Mouse (Mus musculus) CH12.LX (cell line): ENCODE measurements around the gene Grap2. TPM values are rescaled to one million over a fixed set of nuclear protein-coding genes. Genes with fewer than 3 reads are reported as not detected.
A peak's percentile ranks its signal among the peaks of the same experiment; 100 is the strongest.

ENCODE experiments used
- DNase-seq: peaks from one replicate; pipeline ENCODE4 v3.0.0-alpha.2; 2013; ENCODE audit errors: extremely low read depth
- H3K27ac ChIP-seq: 2 replicates; pipeline ENCODE4 v1.5.1; 2012; ENCODE audit warnings: low read depth, mild to moderate bottlenecking, control low read depth, moderate library complexity; ENCODE audit not compliant: insufficient read depth
- H3K27me3 ChIP-seq: replicated peaks from 2 replicates; pipeline ENCODE3; 2012; ENCODE audit warnings: inconsistent platforms
- H3K36me3 ChIP-seq, 2 experiments: replicated peaks in 1 of 2; 2 replicates each; pipeline versions ENCODE3 to v1.6.1; 2012; ENCODE audit warnings: inconsistent platforms in 1 of 2, low read length in 1 of 2, mild to moderate bottlenecking in 1 of 2, mixed read lengths in 1 of 2, moderate library complexity in 1 of 2; ENCODE audit not compliant: control insufficient read depth in 1 of 2, insufficient read depth in 1 of 2
- H3K4me1 ChIP-seq, 2 experiments: 2 replicates each; pipeline ENCODE4 v1.6.1; 2012; ENCODE audit warnings: inconsistent platforms in 1 of 2, moderate library complexity in 1 of 2; ENCODE audit not compliant: insufficient read depth in 2 of 2, control insufficient read depth in 1 of 2
- H3K4me2 ChIP-seq: 2 replicates; pipeline ENCODE4 v1.6.1; 2012; ENCODE audit warnings: low read depth, mild to moderate bottlenecking, control low read depth; ENCODE audit not compliant: poor library complexity, insufficient read depth, severe bottlenecking
- H3K4me3 ChIP-seq, 3 experiments: fragments of 150-350 bp in 1 of 3; sonication (generic) in 1 of 3; replicated peaks in 1 of 3; 2 replicates each; pipeline versions ENCODE3 to v1.5.1; 2011 to 2012; ENCODE audit warnings: low read depth in 2 of 3, low read length in 2 of 3, mild to moderate bottlenecking in 2 of 3, moderate library complexity in 2 of 3, control low read depth in 1 of 3, improper control_type of control experiment in 1 of 3, inconsistent platforms in 1 of 3, mixed read lengths in 1 of 3; ENCODE audit not compliant: poor library complexity in 1 of 3
- H3K79me2 ChIP-seq: replicated peaks from 2 replicates; pipeline ENCODE4 v1.6.1; 2012; ENCODE audit warnings: mild to moderate bottlenecking, moderate library complexity; ENCODE audit not compliant: control insufficient read depth, poor library complexity, insufficient read depth, severe bottlenecking; ENCODE audit errors: extremely low read depth
- H3K9ac ChIP-seq: 2 replicates; pipeline ENCODE4 v1.6.1; 2012; ENCODE audit warnings: low read depth, mild to moderate bottlenecking, control low read depth, moderate library complexity; ENCODE audit not compliant: insufficient read depth
- H3K9me3 ChIP-seq: replicated peaks from 2 replicates; pipeline ENCODE3; 2012; ENCODE audit warnings: low read length, inconsistent platforms, mixed read lengths
- BHLHE40 ChIP-seq: IDR thresholded peaks from 2 replicates; pipeline ENCODE4 v1.6.1; 2011; ENCODE audit warnings: mild to moderate bottlenecking, low read depth, low read length, improper control_type of control experiment
- CHD1 ChIP-seq: IDR thresholded peaks from 2 replicates; pipeline ENCODE4 v1.6.1; 2012; ENCODE audit warnings: low read depth, low read length, improper control_type of control experiment, inconsistent platforms
- CHD2 ChIP-seq: IDR thresholded peaks from 2 replicates; pipeline ENCODE4 v1.6.1; 2011; ENCODE audit warnings: low read length, improper control_type of control experiment
- CTCF ChIP-seq, 2 experiments: IDR thresholded peaks in 1 of 2; conservative IDR thresholded peaks in 1 of 2; 2 replicates each; pipeline ENCODE4 v1.5.1; 2011 to 2012; ENCODE audit warnings: low read depth in 2 of 2, low read length in 2 of 2, improper control_type of control experiment in 1 of 2, inconsistent platforms in 1 of 2, mild to moderate bottlenecking in 1 of 2, moderate library complexity in 1 of 2
- ELF1 ChIP-seq: IDR thresholded peaks from 2 replicates; pipeline ENCODE4 v1.6.1; 2014; ENCODE audit warnings: low read depth, mild to moderate bottlenecking, inconsistent platforms, low read length, improper control_type of control experiment
- EP300 ChIP-seq: IDR thresholded peaks from 2 replicates; pipeline ENCODE4 v1.6.1; 2011; ENCODE audit warnings: low read length, improper control_type of control experiment
- ETS1 ChIP-seq: conservative IDR thresholded peaks from 2 replicates; pipeline ENCODE4 v1.6.1; 2012; ENCODE audit warnings: low read depth, mild to moderate bottlenecking, inconsistent platforms, low read length, improper control_type of control experiment, moderate library complexity
- JUN ChIP-seq: IDR thresholded peaks from 2 replicates; pipeline ENCODE4 v1.6.1; 2011; ENCODE audit warnings: low read depth, mild to moderate bottlenecking, low read length, improper control_type of control experiment, moderate library complexity; ENCODE audit not compliant: insufficient read depth
- KAT2A ChIP-seq: IDR thresholded peaks from 2 replicates; pipeline ENCODE4 v1.6.1; 2012; ENCODE audit warnings: low read length, improper control_type of control experiment, inconsistent platforms; ENCODE audit not compliant: insufficient replicate concordance
- MAFK ChIP-seq: IDR thresholded peaks from 2 replicates; pipeline ENCODE4 v1.6.1; 2011; ENCODE audit warnings: low read length, improper control_type of control experiment; ENCODE audit not compliant: insufficient replicate concordance
- MAX ChIP-seq: IDR thresholded peaks from 2 replicates; pipeline ENCODE4 v1.6.1; 2011; ENCODE audit warnings: low read length, improper control_type of control experiment
- MAZ ChIP-seq: IDR thresholded peaks from 2 replicates; pipeline ENCODE4 v1.6.1; 2012; ENCODE audit warnings: low read depth, mild to moderate bottlenecking, inconsistent platforms, low read length, improper control_type of control experiment, moderate library complexity
- MEF2A ChIP-seq: IDR thresholded peaks from 2 replicates; pipeline ENCODE4 v1.6.1; 2014; ENCODE audit warnings: low read depth, mild to moderate bottlenecking, inconsistent platforms, low read length, improper control_type of control experiment, borderline replicate concordance
- MXI1 ChIP-seq: IDR thresholded peaks from 2 replicates; pipeline ENCODE4 v1.6.1; 2011; ENCODE audit warnings: mild to moderate bottlenecking, low read depth, low read length, improper control_type of control experiment
- MYC ChIP-seq: IDR thresholded peaks from 2 replicates; pipeline ENCODE4 v1.6.1; 2011; ENCODE audit warnings: low read depth, mild to moderate bottlenecking, improper control_type of control experiment, low read length
- NELFE ChIP-seq: IDR thresholded peaks from 2 replicates; pipeline ENCODE4 v1.6.1; 2011; ENCODE audit warnings: low read depth, low read length, improper control_type of control experiment
- NRF1 ChIP-seq: IDR thresholded peaks from 2 replicates; pipeline ENCODE4 v1.6.1; 2014; ENCODE audit warnings: low read depth, mild to moderate bottlenecking, inconsistent platforms, low read length, improper control_type of control experiment, moderate library complexity
- PAX5 ChIP-seq: IDR thresholded peaks from 2 replicates; pipeline ENCODE4 v1.6.1; 2012; ENCODE audit warnings: low read length, inconsistent platforms, mixed read lengths
- POLR2AphosphoS2 ChIP-seq: IDR thresholded peaks from 2 replicates; pipeline ENCODE4 v1.6.1; 2011; ENCODE audit warnings: low read depth, low read length, improper control_type of control experiment
- RAD21 ChIP-seq: IDR thresholded peaks from 2 replicates; pipeline ENCODE4 v1.6.1; 2011; ENCODE audit warnings: low read depth, mild to moderate bottlenecking, low read length, improper control_type of control experiment, moderate library complexity
- RCOR1 ChIP-seq: conservative IDR thresholded peaks from 2 replicates; pipeline ENCODE4 v1.6.1; 2012; ENCODE audit warnings: low read depth, mild to moderate bottlenecking, inconsistent platforms, low read length, improper control_type of control experiment
- SIN3A ChIP-seq: IDR thresholded peaks from 2 replicates; pipeline ENCODE4 v1.6.1; 2012; ENCODE audit warnings: low read length, improper control_type of control experiment, inconsistent platforms
- SMC3 ChIP-seq: IDR thresholded peaks from 2 replicates; pipeline ENCODE4 v1.6.1; 2011; ENCODE audit warnings: low read depth, low read length, improper control_type of control experiment
- TBP ChIP-seq: conservative IDR thresholded peaks from 2 replicates; pipeline ENCODE4 v1.6.1; 2011; ENCODE audit warnings: low read depth, low read length, improper control_type of control experiment
- TCF12 ChIP-seq: IDR thresholded peaks from 2 replicates; pipeline ENCODE4 v1.6.1; 2014; ENCODE audit warnings: low read depth, mild to moderate bottlenecking, inconsistent platforms, low read length, improper control_type of control experiment
- UBTF ChIP-seq: IDR thresholded peaks from 2 replicates; pipeline ENCODE4 v1.6.1; 2012; ENCODE audit warnings: low read depth, mild to moderate bottlenecking, inconsistent platforms, low read length, improper control_type of control experiment, moderate library complexity
- USF1 ChIP-seq: IDR thresholded peaks from 2 replicates; pipeline ENCODE4 v1.6.1; 2014; ENCODE audit warnings: low read depth, mild to moderate bottlenecking, inconsistent platforms, low read length, improper control_type of control experiment
- ZC3H11A ChIP-seq: IDR thresholded peaks from 2 replicates; pipeline ENCODE4 v1.6.1; 2012; ENCODE audit warnings: low read depth, mild to moderate bottlenecking, inconsistent platforms, low read length, improper control_type of control experiment
- ZMIZ1 ChIP-seq: IDR thresholded peaks from 2 replicates; pipeline ENCODE4 v1.6.1; 2012; ENCODE audit warnings: low read depth, mild to moderate bottlenecking, inconsistent platforms, low read length, improper control_type of control experiment
- ZNF384 ChIP-seq: IDR thresholded peaks from 2 replicates; pipeline ENCODE4 v1.6.1; 2012; ENCODE audit warnings: low read depth, low read length, improper control_type of control experiment, inconsistent platforms
- dilution Hi-C: fragments of 300-500 bp; cut with MboI; formaldehyde crosslinking; loops from 2 replicates; pipeline ENCODE4 v1.14.3; 2020; ENCODE audit warnings: low sequenced_read_pairs; ENCODE audit not compliant: extremely low pct_unique_long_range_greater_than_20kb, extremely low pct_ligation_motif_present
- in situ Hi-C: fragments of 300-500 bp; cut with MboI; formaldehyde crosslinking; loops from 3 replicates; pipeline ENCODE4 v1.14.3; 2019; ENCODE audit warnings: low sequenced_read_pairs, low pct_ligation_motif_present, low pct_unique_long_range_greater_than_20kb, mixed read lengths
- polyA plus RNA-seq: library from polyadenylated mRNA; unstranded; fragments of >175 nt; gene quantifications from 2 replicates; pipeline ENCODE4 v1.2.1, GENCODE M21; 2012; ENCODE audit warnings: low read depth; ENCODE audit not compliant: insufficient read length
- total RNA-seq, 2 experiments: library from RNA; depleted of rRNA; stranded (reverse); fragments of 300-350 nt in 1 of 2; fragments of >200 nt in 1 of 2; gene quantifications; 2 replicates each; pipeline ENCODE4 v1.2.3; 2012 to 2014

Grap2 gene
- total and polyA plus RNA-seq, 3 experiments, result 1.5 to 6.2 (median 5.0) TPM

GRCm38 (mm10) chr15:80694125-80694910 lies 121.9 kb downstream of the Grap2 start:
- no peak for TF ChIP-seq ETS1
- no peak for TF ChIP-seq MXI1
- no peak for TF ChIP-seq ELF1
- no peak for TF ChIP-seq JUN
- TF ChIP-seq MAFK, result no peak
- peak; percentile 81 for TF ChIP-seq ZC3H11A
- TF ChIP-seq NELFE, result no peak; the same call in 1 of the 2 replicates
- no peak for TF ChIP-seq UBTF
- TF ChIP-seq MAX, result no peak
- TF ChIP-seq NRF1, result no peak
- no peak for TF ChIP-seq POLR2AphosphoS2
- TF ChIP-seq SIN3A, result no peak
- no peak for TF ChIP-seq KAT2A
- TF ChIP-seq CHD1, result no peak
- TF ChIP-seq BHLHE40, result no peak
- TF ChIP-seq MAZ, result peak; percentile 72; the same call in 1 of the 2 replicates
- peak; percentile 18; the same call in 1 of the 2 replicates for TF ChIP-seq CHD2
- no peak; the same call in 1 of the 2 replicates for TF ChIP-seq MYC
- TF ChIP-seq SMC3, result peak; percentile 95
- peak; percentile 61 to 95 for TF ChIP-seq CTCF (conservative IDR thresholded peaks at IDR 0.05 in 1 of 2, IDR thresholded peaks at IDR 0.05 in 1 of 2; ENCODE audit: low read depth in 2 of 2, low read length in 2 of 2)
- TF ChIP-seq ZMIZ1, result no peak
- TF ChIP-seq USF1, result no peak
- TF ChIP-seq RCOR1, result no peak
- TF ChIP-seq TCF12, result no peak
- no peak for TF ChIP-seq EP300
- TF ChIP-seq ZNF384, result peak; percentile 13; the same call in 1 of the 2 replicates
- TF ChIP-seq RAD21, result peak; percentile 96
- TF ChIP-seq MEF2A, result peak; percentile 57; the same call in 1 of the 2 replicates
- TF ChIP-seq PAX5, result no peak
- no peak for TF ChIP-seq TBP
- TF ChIP-seq, all 38 proteins: peak for 8
- Histone ChIP-seq H3K9ac (no peak overlapping the region), H3K4me1 (peaks cover 4 to 59% of the 10 kb centered on the region in 2 experiments), H3K27me3 (no peaks in the 10 kb centered on the region), H3K9me3 (peaks cover 5% of the 10 kb centered on the region), H3K79me2 (no peaks in the 10 kb centered on the region), H3K4me2 (peak overlapping the region; percentile 16; the same call in 1 of the 2 replicates), H3K4me3 (no peak overlapping the region), H3K36me3 (no peaks in the 10 kb centered on the region), H3K27ac (no peak overlapping the region)
- peak; percentile 90 for DNase-seq
- dilution Hi-C loops (no loop called here), in situ Hi-C loops (loop anchor here (10.0 kb wide), 1 partner anchor 200 kb away; no protein-coding TSS in a partner anchor)
